Mouse (Mus musculus) kidney, embryonic 16.5 days (tissue): ENCODE data around the gene Tmem98. TPM values are rescaled to one million over a fixed set of nuclear protein-coding genes. Genes with fewer than 3 reads are reported as not detected.

Experiments
- ATAC-seq: fragments of 200-750 bp; cut with Nextera tagmentation; 2 replicates; pipeline ENCODE4 v1.8.0; 2017; ENCODE audit warnings: moderate TSS enrichment; ENCODE audit not compliant: low FRiP score, low TSS enrichment
- H3K27ac ChIP-seq: fragments of 300-500 bp; sonication (generic); 2 replicates; pipeline ENCODE4 v1.5.1; 2014; ENCODE audit warnings: low read length
- H3K27me3 ChIP-seq: fragments of 300-500 bp; sonication (generic); 2 replicates; pipeline ENCODE4 v1.6.1; 2014; ENCODE audit warnings: low read length, control low read depth, mixed read lengths; ENCODE audit not compliant: insufficient read depth
- H3K36me3 ChIP-seq: fragments of 300-500 bp; sonication (generic); 2 replicates; pipeline ENCODE4 v1.6.1; 2014; ENCODE audit warnings: low read length, control low read depth, mixed read lengths; ENCODE audit not compliant: insufficient read depth
- H3K4me1 ChIP-seq: fragments of 300-500 bp; sonication (generic); 2 replicates; pipeline ENCODE4 v1.6.1; 2014; ENCODE audit warnings: low read length, control low read depth, mixed read lengths; ENCODE audit not compliant: insufficient read depth
- H3K4me2 ChIP-seq: fragments of 300-500 bp; sonication (generic); replicated peaks from 2 replicates; pipeline ENCODE4 v1.6.1; 2014; ENCODE audit warnings: low read depth, low read length
- H3K4me3 ChIP-seq: fragments of 300-500 bp; sonication (generic); 2 replicates; pipeline ENCODE4 v1.5.1; 2014; ENCODE audit warnings: mild to moderate bottlenecking, low read length
- H3K9ac ChIP-seq: fragments of 300-500 bp; sonication (generic); replicated peaks from 2 replicates; pipeline ENCODE4 v1.6.1; 2014; ENCODE audit warnings: low read length
- H3K9me3 ChIP-seq: fragments of 300-500 bp; sonication (generic); 2 replicates; pipeline ENCODE4 v1.6.1; 2016; ENCODE audit warnings: low read length, control low read depth
- WGBS: fragments of 180-500 bp; shearing (Covaris S2); extraction: QIAGEN DNeasy Blood & Tissue Kit; methylation state at CpG from one replicate; pipeline ENCODE4 v1.1.7; 2014; 5-methylcytosine and 5-hydroxymethylcytosine counted together
- polyA plus RNA-seq: library from polyadenylated mRNA; unstranded; fragments of >200 nt; fragmentation: Nextera tagmentation; extraction: Ambion mirVana; gene quantifications from 2 replicates; pipeline ENCODE4 v1.2.1, GENCODE M21; 2015

Gene Tmem98
- polyA plus RNA-seq, 1 experiment from 2014 or later, result 119 TPM

- Histone ChIP-seq H3K4me1 (no peaks in the 10 kb centered on the region), H3K9me3 (no peaks in the 10 kb centered on the region), H3K4me3 (no peak overlapping the region), H3K9ac (no peak overlapping the region), H3K27ac (no peak overlapping the region), H3K36me3 (no peaks in the 10 kb centered on the region), H3K4me2 (no peak overlapping the region), H3K27me3 (no peaks in the 10 kb centered on the region)
- WGBS, result 97% methylated on average over 1 of the region's 1 CpGs
- no peak for ATAC-seq
Measured at GRCm38 (mm10) chr11:80868039-80868438, 58.1 kb downstream of the Tmem98 start.

Other genes with a start within 250 kb of the Tmem98 start
- gene Myo1d, start 30.1 kb upstream of the Tmem98 start, polyA plus RNA-seq, result 15.8 and 19.1 TPM in 2 replicates
- gene Spaca3, start 48.2 kb downstream of the Tmem98 start, polyA plus RNA-seq, result not detected in 2 replicates